Mouse (Mus musculus) ES-Bruce4 (cell line): Measurements from ENCODE around the gene Mad1l1.

Experiments
- CTCF ChIP-seq: IDR thresholded peaks from one replicate; pipeline ENCODE4 v1.8.1; 2011; ENCODE audit warnings: low read depth, low read length
- POLR2A ChIP-seq: IDR thresholded peaks from one replicate; pipeline ENCODE4 v1.8.1; 2011; ENCODE audit warnings: low read length; ENCODE audit not compliant: insufficient read depth

DNA sequence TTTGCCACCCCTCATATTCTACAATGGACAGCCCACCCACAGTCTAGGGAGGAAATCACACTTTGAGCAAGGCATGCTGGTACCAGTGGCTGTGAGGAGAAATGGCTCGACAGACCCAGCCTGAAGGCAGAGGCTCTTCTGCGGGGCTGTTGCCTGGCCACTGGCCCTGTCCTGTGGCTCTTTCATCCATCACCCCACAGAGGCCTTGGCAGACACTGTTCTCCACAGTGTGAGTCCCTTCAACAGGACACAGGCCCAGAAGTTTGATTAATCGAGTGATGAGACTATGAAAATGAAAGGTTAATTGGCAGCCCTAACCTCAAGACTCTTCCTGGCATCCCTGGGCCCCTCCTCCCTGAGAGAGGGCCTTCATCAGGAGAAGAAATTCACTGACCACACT lies 253.3 kb downstream of the Mad1l1 start:
- TF ChIP-seq POLR2A (no peak), CTCF (no peak)
